Mouse (Mus musculus) spleen, postnatal 10 days (tissue): ENCODE data around the gene Ankrd39.
A peak's percentile ranks its signal among the peaks of the same experiment; 100 is the strongest.

Source experiments
- DNase-seq, 2 experiments: peaks; one replicate each; pipeline ENCODE4 v3.0.0; 2021 to 2022; ENCODE audit warnings: low spot score in 2 of 2

Gene Ankrd39

DNA sequence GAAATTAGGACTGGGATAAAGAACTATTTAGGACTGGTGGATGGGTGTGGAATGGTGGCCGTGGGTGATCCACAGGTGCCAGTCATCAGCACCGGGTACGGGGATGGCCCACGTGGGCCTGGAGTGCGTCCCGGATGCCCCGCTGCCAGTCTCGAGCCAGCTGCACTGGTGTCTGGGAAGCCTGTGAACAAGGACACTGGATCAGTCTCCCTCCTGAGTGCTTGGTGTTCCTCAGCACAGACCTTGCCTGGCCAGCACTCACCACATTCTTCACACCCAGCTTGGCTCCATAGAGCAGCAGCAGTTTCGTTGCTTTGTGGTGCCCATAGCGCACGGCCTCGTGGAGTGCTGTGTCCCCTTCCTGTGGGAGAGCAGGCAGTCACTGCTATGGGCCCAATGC lies 15.8 kb downstream of the Ankrd39 start:
- DNase-seq, result no peak

DNA sequence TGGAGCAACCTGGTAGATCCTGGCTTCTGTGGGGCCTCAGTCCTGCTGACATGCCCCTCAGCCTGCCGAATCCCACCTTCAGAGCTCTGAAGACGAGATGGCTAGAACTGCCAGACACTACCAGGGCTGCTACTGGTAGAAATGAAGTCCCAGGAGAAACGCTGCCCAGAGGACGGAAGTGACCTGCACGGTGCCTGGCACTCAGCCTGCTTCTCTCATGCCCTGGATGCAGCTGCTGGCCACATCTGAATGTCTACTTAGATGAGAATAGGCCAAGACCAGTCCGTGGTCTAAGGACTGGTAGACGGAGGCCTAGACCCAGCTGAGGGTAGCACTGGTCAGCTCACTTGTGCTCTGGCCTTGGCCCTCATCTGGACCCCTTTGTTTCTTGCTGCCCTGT lies 16.3 kb downstream of the Ankrd39 start:
- DNase-seq, result no peak

DNA sequence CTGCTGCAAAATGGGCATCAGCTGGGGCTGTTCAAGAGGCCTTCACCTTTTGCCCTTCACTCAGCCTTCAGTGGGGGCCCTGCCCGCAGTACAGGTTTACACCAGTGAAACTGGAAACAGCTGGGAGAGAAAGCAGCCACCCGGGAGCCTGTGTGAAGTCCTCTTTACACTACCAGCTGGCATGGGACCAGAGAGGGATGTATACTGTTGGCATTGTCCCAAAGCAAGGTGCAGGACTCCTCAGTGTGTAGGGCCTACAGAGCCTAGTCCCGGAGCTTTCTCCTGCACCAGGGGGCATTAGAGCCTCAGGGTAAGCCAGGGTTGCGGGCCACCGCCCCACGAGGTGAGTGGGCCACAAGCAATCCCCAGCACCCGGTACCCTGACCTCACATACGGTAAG lies 16.8 kb downstream of the Ankrd39 start:
- DNase-seq, result no peak

DNA sequence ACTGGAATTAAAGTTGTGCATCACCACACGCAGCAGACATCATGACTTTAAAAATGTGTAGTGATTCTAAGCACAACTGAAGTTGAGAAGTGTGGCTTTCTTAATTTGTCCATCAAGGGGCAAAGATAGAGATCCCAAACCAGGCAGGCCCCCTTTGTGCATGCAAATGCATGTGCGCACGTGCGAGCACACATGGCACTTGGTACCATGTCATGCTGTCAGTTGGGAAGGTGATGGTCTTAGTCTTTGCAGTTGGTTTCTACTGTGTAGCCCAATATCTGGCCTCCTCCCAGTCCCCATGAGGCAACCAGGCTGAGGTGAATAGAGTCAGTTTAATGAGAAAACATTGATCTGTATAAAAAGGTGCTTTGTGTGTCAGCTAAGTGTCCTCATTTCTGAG lies 17.4 kb downstream of the Ankrd39 start:
- DNase-seq, result no peak

DNA sequence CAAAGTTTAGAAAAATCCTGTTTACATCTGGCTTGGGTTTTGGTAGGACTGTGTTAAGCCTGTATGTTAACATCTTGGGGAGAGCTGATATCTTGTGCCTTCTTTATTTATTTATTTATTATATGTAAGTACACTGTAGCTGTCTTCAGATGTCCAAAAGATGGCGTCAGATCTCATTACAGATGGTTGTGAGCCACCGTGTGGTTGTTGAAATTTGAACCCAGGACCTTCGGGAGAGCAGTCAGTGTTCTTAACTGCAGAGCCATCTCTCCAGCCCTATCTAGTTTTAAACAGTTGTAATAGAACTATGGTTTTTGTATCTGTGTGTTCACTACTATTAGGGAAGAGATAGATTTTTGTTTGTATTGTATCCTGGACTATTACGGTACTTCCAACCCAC lies 18.0 kb downstream of the Ankrd39 start:
- DNase-seq, result no peak

DNA sequence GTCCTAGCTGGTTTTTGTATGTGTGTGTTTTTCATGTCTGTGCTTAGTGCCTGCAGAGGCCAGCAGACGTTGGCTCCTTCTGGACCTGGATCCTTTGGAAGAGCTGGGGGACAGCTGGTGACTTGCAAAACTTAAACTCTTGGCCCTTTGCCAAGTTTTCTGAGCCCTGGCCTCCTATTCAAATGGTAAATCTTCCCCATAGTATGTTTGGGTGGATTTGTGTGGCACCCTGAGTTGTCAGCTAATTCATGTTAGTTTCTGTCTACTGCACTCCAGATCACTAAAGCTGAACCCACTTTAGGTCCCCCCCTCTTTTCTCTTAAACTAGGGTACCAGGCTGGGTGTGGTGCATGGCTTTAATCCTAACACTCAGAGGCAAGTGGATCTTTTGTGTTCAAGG lies 18.9 kb downstream of the Ankrd39 start:
- DNase-seq, result peak in 1 of 2 experiments; percentile 12

DNA sequence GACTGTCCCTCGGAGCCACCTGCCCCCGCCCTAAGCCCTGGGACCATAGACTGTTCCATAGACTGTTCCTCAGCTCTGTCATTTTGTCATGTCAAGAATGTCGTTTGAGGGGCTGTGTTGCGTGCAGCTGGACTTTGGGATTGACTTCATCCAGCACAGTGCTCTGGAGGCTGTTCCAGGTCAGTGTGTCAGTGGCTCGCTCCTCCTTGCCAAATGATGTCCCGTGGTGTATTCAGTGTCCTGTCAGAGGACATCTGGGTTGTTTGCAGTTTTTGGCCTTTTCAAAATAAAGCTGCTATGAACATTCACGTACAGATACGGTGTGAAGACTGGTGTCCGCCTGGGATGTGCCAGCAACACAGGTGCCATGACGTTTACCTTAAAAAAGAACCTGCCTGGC lies 20.3 kb downstream of the Ankrd39 start:
- DNase-seq, result no peak

DNA sequence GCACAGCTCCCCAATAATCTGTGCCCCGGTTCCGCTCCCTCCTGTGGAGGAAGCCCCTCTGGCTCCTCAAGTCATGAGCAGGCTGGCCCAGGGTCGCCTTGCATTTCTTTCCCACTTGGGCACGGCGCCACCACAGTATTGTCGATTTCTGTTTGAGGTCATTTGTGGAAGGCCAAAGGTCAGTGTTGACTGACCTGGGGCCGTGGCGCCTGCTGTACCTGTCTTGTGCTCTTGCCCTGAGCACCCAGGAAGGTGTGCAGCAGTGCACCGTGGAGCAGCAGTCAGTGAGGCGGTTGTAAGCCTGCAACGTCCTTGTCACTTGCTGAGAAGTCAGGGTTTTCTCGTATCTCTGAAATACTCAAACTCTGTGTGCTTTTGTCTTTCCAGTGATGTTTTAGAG lies 21.5 kb downstream of the Ankrd39 start:
- no peak for DNase-seq

DNA sequence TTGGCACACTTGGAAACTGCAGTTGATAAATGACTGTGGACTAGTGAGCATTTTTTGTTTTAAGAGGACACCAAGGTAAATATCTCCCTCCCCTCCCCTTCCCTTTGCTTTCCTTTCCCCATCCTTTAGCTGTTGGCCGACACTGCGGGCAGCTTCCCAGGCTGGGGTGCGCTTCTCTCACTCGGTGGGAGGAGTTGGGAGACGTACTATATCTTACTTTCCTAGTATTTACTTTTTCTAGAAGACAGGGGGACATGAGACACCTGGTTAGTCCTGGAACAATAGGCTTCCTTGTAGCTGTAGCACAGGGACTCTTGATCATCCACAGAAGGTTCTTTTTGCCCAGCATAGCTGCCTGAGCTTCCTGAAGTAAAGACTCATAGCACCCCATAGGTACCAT lies 23.2 kb downstream of the Ankrd39 start:
- DNase-seq, result no peak

DNA sequence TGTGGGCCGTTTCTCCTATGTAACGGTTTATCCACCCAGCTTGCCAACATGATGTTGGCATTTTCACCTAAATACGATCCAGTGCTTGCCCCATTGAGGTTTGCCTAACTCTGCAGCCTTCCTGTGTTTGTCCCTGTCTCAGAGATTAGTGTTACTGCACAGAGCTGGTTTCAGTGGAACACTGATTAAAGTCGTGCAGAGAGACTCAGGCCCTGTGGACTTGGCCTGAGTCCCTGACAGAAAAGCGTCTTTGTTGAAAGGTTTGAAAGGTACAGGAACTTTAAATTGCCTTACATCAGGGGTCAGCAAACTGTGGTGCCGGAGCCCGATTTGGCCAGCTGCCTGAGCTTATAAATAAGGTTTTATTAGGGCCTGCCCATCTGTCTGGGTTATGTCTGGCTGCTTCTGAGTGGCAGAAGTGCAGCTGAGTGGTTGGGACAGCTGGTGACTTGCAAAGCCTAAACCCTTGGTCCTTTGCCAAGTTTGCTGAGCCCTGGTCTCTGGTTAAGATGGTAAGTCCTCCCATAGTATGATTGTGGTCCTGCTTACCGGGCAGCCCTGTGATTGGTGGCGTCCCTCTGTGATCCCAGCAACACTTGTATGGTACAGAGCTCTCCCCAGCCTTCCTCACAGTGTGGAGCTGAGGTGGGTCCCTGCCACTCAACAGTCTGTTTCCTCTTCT lies 23.8 kb downstream of the Ankrd39 start:
- no peak for DNase-seq

DNA sequence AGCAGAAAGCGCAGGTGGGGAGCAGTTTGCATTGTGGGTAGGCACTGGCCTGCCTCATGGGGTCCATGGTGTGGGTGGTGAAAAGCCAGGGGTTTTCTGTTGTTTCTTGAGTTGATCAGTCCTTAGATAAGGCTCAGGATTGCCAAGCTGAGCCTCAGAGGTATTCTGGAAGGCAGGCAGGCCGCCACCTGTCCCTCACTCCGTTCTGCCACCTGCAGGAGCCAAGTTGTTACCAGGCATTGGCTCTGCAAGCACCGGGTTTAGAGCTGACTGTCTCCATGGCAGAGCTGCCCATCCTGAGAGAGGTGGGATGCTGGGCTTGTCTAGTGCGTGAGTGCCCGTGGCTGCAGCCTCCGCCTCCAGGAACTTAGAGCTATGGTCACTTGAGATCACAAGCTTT lies 25.0 kb downstream of the Ankrd39 start:
- no peak for DNase-seq

DNA sequence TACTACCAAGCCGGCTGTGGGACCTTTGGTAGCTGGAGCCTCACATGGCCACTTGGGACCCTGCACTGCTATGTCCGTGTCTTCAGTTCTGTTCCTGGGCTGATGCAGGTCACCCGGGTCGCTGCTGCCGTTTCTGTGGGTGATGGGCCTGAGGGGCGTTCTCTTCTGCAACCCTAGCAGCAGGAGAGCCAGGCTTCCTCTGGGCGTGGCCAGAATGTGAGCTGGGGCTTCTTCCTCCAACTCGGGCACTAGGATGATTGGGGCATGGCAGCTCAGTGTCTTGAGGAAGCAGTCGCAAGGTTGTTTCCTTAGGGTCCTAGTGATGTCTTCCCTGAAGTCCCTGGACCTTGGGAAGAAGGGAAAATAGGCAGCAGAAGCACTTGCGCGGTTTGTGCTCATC lies 27.6 kb downstream of the Ankrd39 start:
- no peak for DNase-seq

DNA sequence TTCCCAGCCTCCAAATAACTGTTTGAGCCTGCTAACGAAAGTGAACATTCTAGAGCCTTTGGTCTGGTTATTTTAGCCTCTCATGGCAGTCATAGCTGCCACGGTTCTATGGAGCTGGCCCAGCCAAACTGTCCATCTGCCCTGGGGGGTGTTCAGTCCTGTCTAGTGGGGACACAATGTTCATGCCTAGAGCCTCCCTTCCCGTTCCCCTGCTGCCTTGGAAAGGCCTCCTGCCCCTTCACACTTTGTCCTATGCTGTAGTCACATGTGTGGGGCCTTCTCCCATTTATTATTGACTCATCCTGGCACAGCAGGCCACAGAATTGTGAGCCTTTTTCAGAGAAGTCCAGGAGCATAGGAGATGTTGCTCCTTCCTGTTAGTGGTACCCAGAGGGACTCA lies 29.0 kb downstream of the Ankrd39 start:
- no peak for DNase-seq

DNA sequence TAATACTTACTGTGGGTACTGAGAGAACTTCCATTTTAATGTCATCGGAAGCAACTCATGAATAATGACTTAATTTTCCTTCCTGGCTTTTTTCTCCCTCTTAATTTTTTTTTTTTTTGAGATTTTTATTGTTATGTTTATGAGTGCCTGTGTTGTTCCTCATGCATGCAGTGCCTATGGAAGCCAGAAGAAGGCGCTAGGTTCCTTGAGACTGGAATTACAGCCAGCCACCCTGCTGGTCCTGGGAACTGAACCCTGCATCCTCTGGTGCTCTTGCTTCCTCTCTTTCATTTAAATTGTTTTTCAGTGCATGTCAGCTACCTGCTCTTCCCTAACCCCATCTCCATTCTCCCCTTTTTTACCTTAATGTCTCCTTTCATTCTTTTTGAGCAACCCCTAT lies 33.5 kb downstream of the Ankrd39 start:
- peak in 1 of 2 experiments; percentile 42 for DNase-seq

DNA sequence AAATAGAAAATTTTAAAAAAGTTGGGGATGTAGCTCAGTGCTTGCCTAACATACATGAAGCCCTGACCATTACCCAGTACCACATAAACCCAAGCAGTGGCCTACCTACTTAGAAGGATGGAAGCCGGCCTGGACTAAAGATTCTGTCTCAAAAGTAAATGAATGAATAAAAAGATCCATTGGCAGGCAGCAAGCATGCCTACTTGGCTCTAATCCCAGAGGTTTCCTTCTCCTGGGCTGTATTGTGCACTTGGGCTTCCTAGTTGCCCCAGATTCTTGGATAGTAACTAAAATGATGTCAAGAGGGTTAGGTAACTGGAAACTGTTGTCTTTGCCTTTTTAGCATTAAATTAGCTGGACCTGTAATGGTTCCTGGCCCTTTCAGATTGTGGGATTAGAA lies 33.9 kb downstream of the Ankrd39 start:
- DNase-seq, result no peak

DNA sequence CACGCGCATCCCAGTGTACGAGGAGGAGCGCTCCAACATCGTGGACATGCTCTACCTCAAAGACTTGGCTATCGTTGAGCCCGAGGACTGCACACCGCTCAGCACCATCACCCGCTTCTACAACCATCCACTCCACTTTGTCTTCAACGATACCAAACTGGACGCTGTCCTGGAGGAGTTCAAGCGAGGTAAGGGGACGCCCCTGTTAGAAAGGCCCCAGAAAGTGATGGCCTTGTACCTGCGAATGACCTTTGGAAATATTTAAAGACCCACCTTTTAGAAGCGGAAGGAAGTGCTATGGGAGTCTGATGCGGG lies 34.3 kb downstream of the Ankrd39 start:
- DNase-seq, result no peak

DNA sequence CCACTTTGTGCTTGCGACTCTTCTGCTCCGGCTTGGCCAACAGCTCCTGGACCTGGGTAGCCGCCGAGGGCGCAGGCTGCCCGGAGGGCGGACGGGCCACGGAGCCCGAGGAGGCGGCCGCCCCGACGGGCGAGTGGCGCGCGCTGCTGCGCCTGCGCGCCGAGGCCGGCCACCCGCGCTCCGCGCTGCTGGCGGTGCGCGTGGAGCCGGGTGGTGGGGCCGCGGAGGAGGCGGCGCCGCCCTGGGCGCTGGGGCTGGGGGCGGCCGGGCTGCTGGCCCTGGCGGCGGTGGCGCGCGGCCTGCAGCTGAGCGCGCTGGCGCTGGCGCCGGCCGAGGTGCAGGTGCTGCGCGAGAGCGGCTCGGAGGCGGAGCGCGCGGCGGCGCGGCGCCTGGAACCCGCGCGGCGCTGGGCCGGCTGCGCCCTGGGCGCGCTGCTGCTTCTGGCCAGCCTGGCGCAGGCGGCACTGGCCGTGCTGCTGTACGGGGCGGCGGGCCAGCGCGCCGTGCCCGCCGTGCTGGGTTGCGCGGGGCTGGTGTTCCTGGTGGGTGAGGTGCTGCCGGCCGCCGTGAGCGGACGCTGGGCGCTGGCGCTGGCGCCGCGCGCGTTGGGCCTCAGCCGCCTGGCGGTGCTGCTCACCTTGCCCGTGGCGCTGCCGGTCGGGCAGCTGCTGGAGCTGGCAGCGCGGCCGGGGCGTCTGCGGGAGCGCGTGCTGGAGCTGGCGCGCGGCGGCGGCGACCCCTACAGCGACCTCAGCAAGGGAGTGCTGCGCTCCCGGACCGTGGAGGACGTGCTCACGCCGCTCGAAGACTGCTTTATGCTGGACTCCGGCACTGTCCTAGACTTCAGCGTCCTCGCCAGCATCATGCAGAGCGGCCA lies 34.9 kb downstream of the Ankrd39 start:
- peak; percentile 56 to 61 for DNase-seq

DNA sequence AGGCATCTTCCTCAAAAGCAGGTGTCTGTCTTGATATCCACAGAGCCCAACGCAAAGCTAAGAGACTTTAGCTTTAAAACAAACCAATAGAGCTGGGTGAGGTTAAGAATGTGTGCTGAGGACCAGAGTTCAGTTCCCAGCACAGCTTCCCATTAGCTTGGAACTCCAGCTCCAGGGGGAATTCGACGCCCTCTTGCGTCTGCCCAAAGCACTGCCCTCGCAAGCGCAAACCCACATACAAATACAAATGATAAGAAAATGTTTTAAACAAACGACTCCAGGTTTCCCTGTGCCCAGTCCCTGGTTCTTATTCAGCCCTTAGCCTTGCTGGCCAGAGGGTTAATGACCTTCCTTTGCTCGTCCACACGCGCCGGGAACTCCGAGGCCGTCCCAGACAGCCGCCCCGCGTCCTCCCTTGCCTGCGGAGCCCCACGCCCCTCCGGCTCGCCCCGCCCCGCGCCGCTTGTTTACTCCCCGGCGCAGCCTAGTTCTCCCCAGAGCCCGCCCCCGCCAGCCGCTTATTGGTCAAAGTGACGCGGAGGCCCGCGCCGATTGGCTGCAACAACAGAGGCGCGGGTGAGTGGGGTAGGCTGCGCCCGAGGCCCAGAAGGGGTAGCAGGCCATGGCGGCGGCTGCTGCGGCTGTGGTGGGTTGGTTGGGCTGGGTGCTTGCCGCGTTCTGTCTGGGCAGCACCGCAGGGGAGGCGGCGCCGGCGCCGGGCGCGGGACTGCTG lies 35.8 kb downstream of the Ankrd39 start, which contains the start of gene Cnnm3:
Cnnm3 (plus strand) TSS at position 579 of the 733 bp plus-strand sequence.
- DNase-seq, result peak; percentile 99 to 100

DNA sequence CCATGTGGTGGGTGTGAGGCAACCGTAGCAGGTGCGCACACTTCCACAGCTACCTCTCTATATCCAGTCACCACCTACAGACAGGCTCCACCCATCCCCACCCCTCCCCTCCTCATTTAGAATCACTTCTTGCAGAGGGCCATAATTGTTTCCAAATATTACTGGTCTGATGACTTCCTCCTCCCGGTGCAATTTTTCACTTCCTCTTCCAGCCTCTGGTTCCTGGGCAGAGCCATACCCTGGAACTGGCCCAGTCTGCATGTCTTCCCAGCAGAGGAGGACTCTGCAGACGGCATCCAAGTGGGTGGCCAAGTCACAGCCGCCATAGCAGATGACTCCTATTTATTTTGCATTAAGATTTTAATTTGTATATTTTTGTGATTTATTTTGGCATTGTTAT lies 39.0 kb downstream of the Ankrd39 start:
- DNase-seq, result no peak

DNA sequence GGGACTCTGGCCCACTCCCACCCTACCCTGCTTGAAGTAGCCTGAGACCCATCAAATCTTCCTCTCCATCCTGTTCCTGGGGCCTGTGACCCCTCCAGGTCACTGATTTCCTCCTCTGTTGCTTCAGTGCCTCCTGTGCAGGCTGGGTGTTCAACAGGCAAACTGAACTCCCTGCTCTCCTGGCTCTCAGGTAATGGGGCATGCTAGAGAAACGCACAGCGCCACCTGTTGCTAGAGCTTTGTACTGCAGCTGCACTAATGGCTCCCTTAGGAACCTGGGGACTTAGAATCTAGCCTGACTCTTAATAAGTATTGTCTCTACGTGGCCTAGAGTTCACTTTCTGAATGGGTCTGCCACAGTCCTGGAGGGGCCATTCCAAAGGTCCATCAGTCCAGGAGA lies 46.0 kb downstream of the Ankrd39 start:
- DNase-seq, result peak; percentile 76 to 85

DNA sequence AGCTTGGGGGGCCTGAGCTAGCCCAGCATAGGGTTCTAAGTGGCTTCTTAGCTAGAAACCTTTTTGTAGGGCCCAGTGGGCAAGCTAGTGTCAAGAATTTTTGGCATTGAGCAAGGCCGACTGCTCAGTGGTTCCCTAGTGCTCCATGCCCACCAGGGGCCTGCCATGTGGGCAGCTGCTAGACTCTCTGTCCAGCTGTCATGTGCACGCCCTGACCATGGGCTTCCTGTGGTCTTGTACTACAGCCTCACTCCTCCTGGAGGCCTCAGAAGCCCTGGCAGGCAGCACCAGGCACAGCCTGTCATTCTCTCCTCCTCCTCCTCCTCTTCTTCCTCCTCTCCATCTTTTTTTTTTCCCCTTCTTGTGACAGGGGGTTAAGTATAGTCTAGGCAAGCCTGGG lies 49.9 kb downstream of the Ankrd39 start:
- no peak for DNase-seq

DNA sequence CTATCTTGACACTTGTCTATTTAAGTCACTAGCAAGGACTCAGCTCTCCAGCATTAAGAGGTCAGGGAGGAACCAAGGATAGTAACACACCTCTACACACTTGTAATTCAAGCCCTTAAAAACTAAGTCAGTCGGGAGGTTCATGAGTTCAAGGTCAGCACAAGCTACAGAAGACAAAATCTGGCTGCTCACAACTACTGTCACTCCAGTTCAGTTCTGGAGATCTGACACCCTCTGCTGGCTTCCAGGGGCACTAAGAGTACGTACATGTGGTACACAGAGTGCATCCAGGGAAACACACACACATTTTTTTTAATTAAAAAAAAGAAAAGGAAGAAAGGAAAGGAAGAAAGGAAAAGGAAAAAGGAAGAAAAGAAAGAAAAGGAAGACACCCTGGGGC lies 50.5 kb downstream of the Ankrd39 start:
- DNase-seq, result no peak

DNA sequence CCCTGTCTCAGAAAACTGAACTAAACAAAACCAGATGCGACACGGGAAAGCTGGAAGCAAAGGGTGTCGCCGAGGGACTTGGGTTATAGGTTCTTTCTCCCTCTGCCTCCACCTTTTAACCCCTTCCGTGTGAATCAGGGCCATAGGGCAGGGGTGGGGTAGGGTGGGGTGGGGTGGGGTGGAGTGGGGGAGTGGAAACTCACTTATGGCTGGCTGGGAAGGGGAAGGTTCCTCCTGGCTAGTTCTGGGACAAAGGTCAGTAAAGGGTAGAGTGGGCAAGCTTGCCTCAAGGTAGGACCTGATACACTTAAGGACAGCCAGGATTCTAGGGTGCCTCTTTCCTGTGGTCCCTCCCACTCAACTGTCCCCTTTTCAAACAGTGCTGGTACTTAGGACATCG lies 53.9 kb downstream of the Ankrd39 start:
- DNase-seq, result no peak
